Mouse (Mus musculus) forebrain, embryonic 11.5 days (tissue): ENCODE results near the gene Syne3. TPM values are rescaled to one million over a fixed set of nuclear protein-coding genes. Genes with fewer than 3 reads are reported as not detected.

Experiments used
- ATAC-seq: fragments of 200-750 bp; cut with Nextera tagmentation; replicated peaks from 2 replicates; pipeline ENCODE4 v1.8.0; 2017; ENCODE audit warnings: moderate TSS enrichment; ENCODE audit not compliant: low FRiP score
- DNase-seq: peaks from one replicate; pipeline ENCODE4 v3.0.0-alpha.2; 2017; ENCODE audit warnings: low spot score
- H3K27ac ChIP-seq: fragments of 300-500 bp; sonication (generic); 2 replicates; pipeline ENCODE4 v1.5.1; 2014; ENCODE audit warnings: low read depth, low read length
- H3K27me3 ChIP-seq: fragments of 300-500 bp; sonication (generic); 2 replicates; pipeline ENCODE4 v1.6.1; 2014; ENCODE audit warnings: mild to moderate bottlenecking, low read length, mixed read lengths; ENCODE audit not compliant: control insufficient read depth, insufficient read depth
- H3K36me3 ChIP-seq: fragments of 300-500 bp; sonication (generic); 2 replicates; pipeline ENCODE4 v1.6.1; 2014; ENCODE audit warnings: mild to moderate bottlenecking, low read length, moderate library complexity, mixed read lengths; ENCODE audit not compliant: control insufficient read depth, insufficient read depth
- H3K4me1 ChIP-seq: fragments of 300-500 bp; sonication (generic); replicated peaks from 2 replicates; pipeline ENCODE4 v1.6.1; 2014; ENCODE audit warnings: low read length, mixed read lengths; ENCODE audit not compliant: control insufficient read depth, insufficient read depth
- H3K4me2 ChIP-seq: fragments of 300-500 bp; sonication (generic); 2 replicates; pipeline ENCODE4 v1.6.1; 2014; ENCODE audit warnings: low read depth, mild to moderate bottlenecking, low read length, moderate library complexity, mixed read lengths; ENCODE audit not compliant: severe bottlenecking
- H3K4me3 ChIP-seq: fragments of 300-500 bp; sonication (generic); 2 replicates; pipeline ENCODE4 v1.5.1; 2014; ENCODE audit warnings: low read depth, low read length
- H3K9ac ChIP-seq: fragments of 300-500 bp; sonication (generic); 2 replicates; pipeline ENCODE4 v1.6.1; 2014; ENCODE audit warnings: low read length
- H3K9me3 ChIP-seq: fragments of 300-500 bp; sonication (generic); 2 replicates; pipeline ENCODE4 v1.6.1; 2016; ENCODE audit warnings: low read length, mixed read lengths; ENCODE audit not compliant: control insufficient read depth
- WGBS: fragments of 180-500 bp; shearing (Covaris S2); extraction: QIAGEN DNeasy Blood & Tissue Kit; methylation state at CpG from one replicate; pipeline ENCODE4 v1.1.7; 2014; 5-methylcytosine and 5-hydroxymethylcytosine counted together
- polyA plus RNA-seq: library from polyadenylated mRNA; unstranded; fragments of >200 nt; fragmentation: Nextera tagmentation; extraction: Ambion mirVana; gene quantifications from 2 replicates; pipeline ENCODE4 v1.2.1, GENCODE M21; 2014

Syne3 gene
- polyA plus RNA-seq, 1 experiment from 2014 or later, result 0.20 TPM

- Histone ChIP-seq H3K4me3 (peak overlapping the region; percentile 88), H3K9me3 (no peaks in the 10 kb centered on the region), H3K27me3 (no peaks in the 10 kb centered on the region), H3K27ac (peak overlapping the region; percentile 41; the same call in 1 of the 2 replicates), H3K4me2 (peak overlapping the region; percentile 87), H3K9ac (peak overlapping the region; percentile 76), H3K36me3 (peaks cover 8% of the 10 kb centered on the region; the same call in 1 of the 2 replicates), H3K4me1 (peaks cover 14% of the 10 kb centered on the region; the same call in 1 of the 2 replicates)
- ATAC-seq (no peak), DNase-seq (no peak)
- 7% methylated on average over 37 of the region's 37 CpGs for WGBS
Measured at GRCm38 (mm10) chr12:105031081-105032058, 21.8 kb upstream of the Syne3 start.

GRCm38 (mm10) chr12:105029890-105030289 lies 20.3 kb upstream of the Syne3 start:
- H3K27ac ChIP-seq, result no peak overlapping the region
- 94% methylated on average over 9 of the region's 9 CpGs for WGBS
- H3K4me2 ChIP-seq, result no peak overlapping the region
- DNase-seq (no peak), ATAC-seq (no peak)
- no peak overlapping the region for H3K4me3 ChIP-seq
- no peaks in the 10 kb centered on the region for H3K27me3 ChIP-seq
- peaks cover 14% of the 10 kb centered on the region; the same call in 1 of the 2 replicates for H3K4me1 ChIP-seq
- no peaks in the 10 kb centered on the region for H3K9me3 ChIP-seq
- peaks cover 8% of the 10 kb centered on the region; the same call in 1 of the 2 replicates for H3K36me3 ChIP-seq
- no peak overlapping the region for H3K9ac ChIP-seq

- Histone ChIP-seq H3K4me1 (peaks cover 6% of the 10 kb centered on the region; the same call in 1 of the 2 replicates), H3K9ac (no peak overlapping the region), H3K36me3 (peaks cover 8% of the 10 kb centered on the region; the same call in 1 of the 2 replicates), H3K4me3 (no peak overlapping the region), H3K27ac (no peak overlapping the region), H3K27me3 (no peaks in the 10 kb centered on the region), H3K4me2 (no peak overlapping the region), H3K9me3 (no peaks in the 10 kb centered on the region; the same call in 1 of the 2 replicates)
- ATAC-seq (no peak), DNase-seq (peak; percentile 80)
- 33% methylated on average over 15 of the region's 15 CpGs for WGBS
Measured at GRCm38 (mm10) chr12:105027323-105027991, 17.8 kb upstream of the Syne3 start.

- Histone ChIP-seq H3K4me3 (no peak overlapping the region), H3K36me3 (peaks cover 8% of the 10 kb centered on the region; the same call in 1 of the 2 replicates), H3K4me1 (peaks cover 4% of the 10 kb centered on the region; the same call in 1 of the 2 replicates), H3K9ac (no peak overlapping the region), H3K9me3 (no peaks in the 10 kb centered on the region; the same call in 1 of the 2 replicates), H3K4me2 (no peak overlapping the region), H3K27me3 (no peaks in the 10 kb centered on the region), H3K27ac (no peak overlapping the region)
- DNase-seq (no peak), ATAC-seq (no peak)
- 61% methylated on average over 10 of the region's 10 CpGs for WGBS
Measured at GRCm38 (mm10) chr12:105025947-105026586, 16.5 kb upstream of the Syne3 start.

- H3K4me3 ChIP-seq, result no peak overlapping the region
- no peaks in the 10 kb centered on the region for H3K4me1 ChIP-seq
- H3K4me2 ChIP-seq, result no peak overlapping the region
- WGBS, result 52% methylated on average over 8 of the region's 8 CpGs
- no peak overlapping the region for H3K27ac ChIP-seq
- DNase-seq (peak; percentile 76), ATAC-seq (no peak)
- no peaks in the 10 kb centered on the region; the same call in 1 of the 2 replicates for H3K9me3 ChIP-seq
- H3K27me3 ChIP-seq, result no peaks in the 10 kb centered on the region
- H3K36me3 ChIP-seq, result peaks cover 8% of the 10 kb centered on the region; the same call in 1 of the 2 replicates
- no peak overlapping the region for H3K9ac ChIP-seq
Measured at GRCm38 (mm10) chr12:105025271-105025946, 15.8 kb upstream of the Syne3 start.

- Histone ChIP-seq H3K9me3 (no peaks in the 10 kb centered on the region; the same call in 1 of the 2 replicates), H3K4me3 (no peak overlapping the region), H3K27ac (no peak overlapping the region), H3K4me1 (no peaks in the 10 kb centered on the region), H3K4me2 (no peak overlapping the region), H3K27me3 (no peaks in the 10 kb centered on the region), H3K9ac (no peak overlapping the region), H3K36me3 (no peaks in the 10 kb centered on the region)
- no peak for ATAC-seq
- no peak for DNase-seq
- 95% methylated on average over 9 of the region's 9 CpGs for WGBS
Measured at GRCm38 (mm10) chr12:105022776-105023175, 13.2 kb upstream of the Syne3 start.

- Histone ChIP-seq H3K27ac (no peak overlapping the region), H3K4me1 (no peaks in the 10 kb centered on the region), H3K4me2 (no peak overlapping the region), H3K36me3 (no peaks in the 10 kb centered on the region), H3K9me3 (no peaks in the 10 kb centered on the region; the same call in 1 of the 2 replicates), H3K9ac (no peak overlapping the region), H3K4me3 (no peak overlapping the region), H3K27me3 (no peaks in the 10 kb centered on the region)
- 83% methylated on average over 7 of the region's 7 CpGs for WGBS
- ATAC-seq (no peak), DNase-seq (no peak)
Measured at GRCm38 (mm10) chr12:105022141-105022540, 12.5 kb upstream of the Syne3 start.
